9 mouse cellular contexts compared by ENCODE assay signal in genomic region chr6:125355197-125355741, GRCm38 (mm10). TPM values are rescaled to one million over a fixed set of nuclear protein-coding genes. Genes with fewer than 3 reads are reported as not detected.
A peak's percentile ranks its signal among the peaks of the same experiment; 100 is the strongest.
DNase-seq lines count a peak whose midpoint lies in the region; ATAC-seq and TF ChIP-seq lines count a peak whose summit lies in the region.
"Had no signal": no experiment of that assay in that cellular context is flagged by ENCODE, and none has a peak within 500 bp of the region (broad histone marks: within the 10 kb centered on the region; RNA-seq: fewer than 3 reads in every experiment).

No protein-coding gene starts in this region.

- 0 out of 2 replicates have a peak overlapping the region, but pooled peaks have one; percentile 0 for H3K4me3 ChIP-seq in heart, embryonic 12.5 days
- no peak overlapping the region for H3K4me3 ChIP-seq in hindbrain, postnatal 0 days (ENCODE audit: low read length)
- H3K4me3 ChIP-seq in midbrain, embryonic 16.5 days (ENCODE audit: low read depth, low read length) = no peak overlapping the region

- H3K4me1 ChIP-seq in heart, embryonic 12.5 days (replicated peaks) = peaks cover 63% of the 10 kb centered on the region
- peaks cover 15% of the 10 kb centered on the region; the same call in 1 of the 2 replicates for H3K4me1 ChIP-seq in hindbrain, postnatal 0 days (ENCODE audit: insufficient read depth, low read length)
- peaks cover 12% of the 10 kb centered on the region for H3K4me1 ChIP-seq in midbrain, embryonic 16.5 days (ENCODE audit: control insufficient read depth, insufficient read depth, low read length)

- DNase-seq in heart, postnatal 36 days = no peak
- peak; percentile 33 for DNase-seq in adipocyte (ENCODE audit: low spot score)
- DNase-seq in hindbrain, postnatal 0 days (ENCODE audit: low spot score) = no peak
- DNase-seq in cerebellum, postnatal 4 days (ENCODE audit: low spot score in 2 of 2) = no peak
- no peak for DNase-seq in adrenal gland, adult 2 months
- no peak for DNase-seq in kidney, adult 18-20 months

- no peak for ATAC-seq in heart, embryonic 12.5 days (ENCODE audit: insufficient number of reproducible peaks, low FRiP score)
- ATAC-seq in hindbrain, postnatal 0 days = no peak
- ATAC-seq in midbrain, embryonic 16.5 days = no peak

- peak overlapping the region; percentile 45 for H3K27ac ChIP-seq in heart, embryonic 12.5 days (ENCODE audit: poor library complexity, severe bottlenecking)
- peak overlapping the region; percentile 26; the same call in 1 of the 2 replicates for H3K27ac ChIP-seq in hindbrain, postnatal 0 days
- H3K27ac ChIP-seq in midbrain, embryonic 16.5 days (ENCODE audit: low read length) = no peak overlapping the region

- WGBS in heart, embryonic 12.5 days = 6% methylated on average over 10 of the region's 10 CpGs
- 11% methylated on average over 10 of the region's 10 CpGs for WGBS in hindbrain, postnatal 0 days
- WGBS in midbrain, embryonic 16.5 days = 7% methylated on average over 10 of the region's 10 CpGs

- peaks cover 32% of the 10 kb centered on the region for H3K36me3 ChIP-seq in heart, embryonic 12.5 days
- H3K36me3 ChIP-seq in hindbrain, postnatal 0 days (ENCODE audit: insufficient read depth, low read length) = 0 out of 2 replicates have a peak, but pooled peaks cover 6% of the 10 kb centered on the region
- no peaks in the 10 kb centered on the region for H3K36me3 ChIP-seq in midbrain, embryonic 16.5 days (ENCODE audit: control insufficient read depth, insufficient read depth, low read length)

- H3K27me3 ChIP-seq in heart, embryonic 12.5 days (replicated peaks) = peaks cover 12% of the 10 kb centered on the region; the same call in 1 of the 2 replicates
- H3K27me3 ChIP-seq in hindbrain, postnatal 0 days (ENCODE audit: insufficient read depth, low read length) = no peaks in the 10 kb centered on the region
- no peaks in the 10 kb centered on the region for H3K27me3 ChIP-seq in midbrain, embryonic 16.5 days (ENCODE audit: control insufficient read depth, insufficient read depth, low read depth, low read length)

- intact Hi-C loops in heart, postnatal 36 days (cut with DNase I) = loop anchor here (10.0 kb wide), 1 partner anchor 440 kb away; the partner anchor contains the start of gene Lag3

- H3K9me3 ChIP-seq in heart, embryonic 12.5 days (replicated peaks) = no peaks in the 10 kb centered on the region
- no peaks in the 10 kb centered on the region for H3K9me3 ChIP-seq in hindbrain, postnatal 0 days (ENCODE audit: low read length)
- H3K9me3 ChIP-seq in midbrain, embryonic 16.5 days (replicated peaks; ENCODE audit: control insufficient read depth, low read length, poor library complexity, severe bottlenecking) = no peaks in the 10 kb centered on the region

- no peak for TF ChIP-seq CTCF in hindbrain, postnatal 0 days (IDR thresholded peaks at IDR 0.05; ENCODE audit: low read depth)

- H3K9ac ChIP-seq in heart, embryonic 12.5 days = no peak overlapping the region
- no peak overlapping the region for H3K9ac ChIP-seq in hindbrain, postnatal 0 days (replicated peaks; ENCODE audit: low read length)
- H3K9ac ChIP-seq in midbrain, embryonic 16.5 days (ENCODE audit: low read depth, low read length) = peak overlapping the region; percentile 32; the same call in 1 of the 2 replicates

- peak overlapping the region; percentile 55 for H3K4me2 ChIP-seq in heart, embryonic 12.5 days
- H3K4me2 ChIP-seq in hindbrain, postnatal 0 days (ENCODE audit: low read depth, low read length) = peak overlapping the region; percentile 27
- peak overlapping the region; percentile 36; the same call in 1 of the 2 replicates for H3K4me2 ChIP-seq in midbrain, embryonic 16.5 days (ENCODE audit: low read length)

RNA-seq across cellular contexts. Expression of gene Tnfrsf1a, which starts 6.1 kb away (rescaled TPM):
- 37.2 and 37.9 TPM in 2 replicates for polyA plus RNA-seq in heart, embryonic 12.5 days (2016; fragmentation: Nextera tagmentation; extraction: Ambion mirVana)
- 10 to 100 TPM; 59.6 to 63.7 TPM for total RNA-seq in heart, postnatal 36 days (2021)
- total RNA-seq in hindbrain, postnatal 0 days (2014; rRNA removed) = 12.2 and 18.0 TPM in 2 replicates
- polyA plus RNA-seq in hindbrain, postnatal 0 days (2015; fragmentation: Nextera tagmentation; extraction: Ambion mirVana) = 15.5 and 16.3 TPM in 2 replicates
- polyA plus RNA-seq in midbrain, embryonic 16.5 days (2015; fragmentation: Nextera tagmentation; extraction: Ambion mirVana) = 11.0 and 11.2 TPM in 2 replicates
- total RNA-seq in adrenal gland, adult 2 months (2021) = 100 to 1,000 TPM; 208 to 308 TPM
- polyA plus RNA-seq in adrenal gland, adult 2 months (2012; rRNA removed) = 284 and 368 TPM in 2 replicates

RNA-seq across cellular contexts. Expression of gene Plekhg6, which starts 25.3 kb away (rescaled TPM):
- polyA plus RNA-seq in heart, embryonic 12.5 days (2016; fragmentation: Nextera tagmentation; extraction: Ambion mirVana) = not detected in 2 replicates
- total RNA-seq in heart, postnatal 36 days (2021) = not detected
- 0.68 and 0.86 TPM in 2 replicates for total RNA-seq in hindbrain, postnatal 0 days (2014; rRNA removed)
- 0.32 and 0.74 TPM in 2 replicates for polyA plus RNA-seq in hindbrain, postnatal 0 days (2015; fragmentation: Nextera tagmentation; extraction: Ambion mirVana)
- polyA plus RNA-seq in midbrain, embryonic 16.5 days (2015; fragmentation: Nextera tagmentation; extraction: Ambion mirVana) = 0.20 and 0.44 TPM in 2 replicates
- under 1 TPM in 1 of 2 experiments, not detected in 1; 0.21 TPM for total RNA-seq in adrenal gland, adult 2 months (2021)
- 0.02 and 0.11 TPM in 2 replicates for polyA plus RNA-seq in adrenal gland, adult 2 months (2012; rRNA removed)
- total RNA-seq: MEL had no signal

RNA-seq across cellular contexts. Expression of gene Scnn1a, which starts 34.8 kb away (rescaled TPM):
- polyA plus RNA-seq in heart, embryonic 12.5 days (2016; fragmentation: Nextera tagmentation; extraction: Ambion mirVana) = 0.70 and 0.80 TPM in 2 replicates
- total RNA-seq in heart, postnatal 36 days (2021) = 1 to 10 TPM in 1 of 2 experiments, under 1 TPM in 1; 0.46 to 1.1 TPM
- total RNA-seq in hindbrain, postnatal 0 days (2014; rRNA removed) = 1.7 and 3.0 TPM in 2 replicates
- 1.00 and 1.2 TPM in 2 replicates for polyA plus RNA-seq in hindbrain, postnatal 0 days (2015; fragmentation: Nextera tagmentation; extraction: Ambion mirVana)
- polyA plus RNA-seq in midbrain, embryonic 16.5 days (2015; fragmentation: Nextera tagmentation; extraction: Ambion mirVana) = 0.67 and 1.1 TPM in 2 replicates
- total RNA-seq in adrenal gland, adult 2 months (2021) = 1 to 10 TPM; 1.2 to 1.7 TPM
- 1.9 and 2.5 TPM in 2 replicates for polyA plus RNA-seq in adrenal gland, adult 2 months (2012; rRNA removed)
- total RNA-seq: MEL had no signal

RNA-seq across cellular contexts. Expression of gene Ltbr, which starts 41.6 kb away (rescaled TPM):
- polyA plus RNA-seq in heart, embryonic 12.5 days (2016; fragmentation: Nextera tagmentation; extraction: Ambion mirVana) = 40.9 and 41.2 TPM in 2 replicates
- total RNA-seq in heart, postnatal 36 days (2021) = 10 to 100 TPM; 28.8 to 31.3 TPM
- total RNA-seq in hindbrain, postnatal 0 days (2014; rRNA removed) = 31.6 and 34.4 TPM in 2 replicates
- polyA plus RNA-seq in hindbrain, postnatal 0 days (2015; fragmentation: Nextera tagmentation; extraction: Ambion mirVana) = 17.5 and 18.1 TPM in 2 replicates
- polyA plus RNA-seq in midbrain, embryonic 16.5 days (2015; fragmentation: Nextera tagmentation; extraction: Ambion mirVana) = 12.8 and 16.0 TPM in 2 replicates
- 10 to 100 TPM; 75.1 to 78.7 TPM for total RNA-seq in adrenal gland, adult 2 months (2021)
- polyA plus RNA-seq in adrenal gland, adult 2 months (2012; rRNA removed) = 179 and 206 TPM in 2 replicates
